Mouse (Mus musculus) urinary bladder, postnatal 0 days (tissue): ENCODE data around the gene 4930402K13Rik. TPM values are rescaled to one million over a fixed set of nuclear protein-coding genes. Genes with fewer than 3 reads are reported as not detected.

Source experiments
- polyA plus RNA-seq: library from polyadenylated mRNA; unstranded; fragments of >200 nt; fragmentation: Nextera tagmentation; extraction: Ambion mirVana; gene quantifications from 2 replicates; pipeline ENCODE4 v1.2.1, GENCODE M21; 2015

4930402K13Rik gene
- not detected in 2 replicates for polyA plus RNA-seq

DNA sequence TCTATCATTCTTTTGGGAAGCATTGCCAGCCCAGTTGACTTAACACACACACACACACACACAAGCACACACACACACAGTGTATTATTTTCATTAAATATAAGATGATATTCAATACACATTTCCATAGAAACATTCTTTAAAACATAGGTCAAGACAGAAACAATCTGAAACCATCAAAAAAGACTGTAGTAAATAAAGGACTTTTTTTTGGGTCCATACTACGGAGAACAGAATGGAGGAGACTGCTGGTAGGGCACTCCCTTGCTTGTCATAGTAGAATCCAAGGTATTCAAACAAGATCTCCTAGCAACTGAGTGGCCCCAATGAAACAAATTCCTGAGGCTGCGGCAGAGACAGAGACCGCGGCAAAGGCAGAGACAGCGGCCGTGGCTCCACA lies at the start of gene 4930402K13Rik:
4930402K13Rik (plus strand) TSS at position 301 of the 400 bp plus-strand sequence.

GRCm38 (mm10) chrX:9062715-9063114 lies 41.6 kb upstream of the 4930402K13Rik start, which contains the start of gene Fthl17f:
Gene Fthl17f (plus strand): TSS chrX:9063015.

Other genes with a start within 250 kb of the 4930402K13Rik start
- not detected in 2 replicates for gene Gm5751, start 230.3 kb upstream of the 4930402K13Rik start, polyA plus RNA-seq
- 1.1 and 1.3 TPM in 2 replicates for gene B630019K06Rik, start 212.2 kb upstream of the 4930402K13Rik start, polyA plus RNA-seq
- not detected in 2 replicates for gene Fthl17b, start 141.6 kb upstream of the 4930402K13Rik start, polyA plus RNA-seq
- not detected in 2 replicates for gene Fthl17c, start 128.0 kb upstream of the 4930402K13Rik start, polyA plus RNA-seq
- gene Fthl17d, start 117.8 kb upstream of the 4930402K13Rik start, polyA plus RNA-seq = not detected in 2 replicates
- gene Fthl17e, start 71.1 kb upstream of the 4930402K13Rik start, polyA plus RNA-seq = not detected in 2 replicates
- gene Fthl17f, start 41.5 kb upstream of the 4930402K13Rik start, polyA plus RNA-seq = not detected in 2 replicates
- 5.8 and 6.9 TPM in 2 replicates for gene Lancl3, start 95.3 kb downstream of the 4930402K13Rik start, polyA plus RNA-seq
- gene Gm14862, start 152.3 kb downstream of the 4930402K13Rik start, polyA plus RNA-seq = 0.28 and 0.40 TPM in 2 replicates
- 14.3 and 20.8 TPM in 2 replicates for gene Xk, start 168.2 kb downstream of the 4930402K13Rik start, polyA plus RNA-seq
- 0.52 TPM in 1 of 2 replicates, not detected in the other for gene H2al1m, start 179.2 kb downstream of the 4930402K13Rik start, polyA plus RNA-seq
- gene H2al1k, start 246.1 kb downstream of the 4930402K13Rik start, polyA plus RNA-seq = 0.58 TPM in 1 of 2 replicates, not detected in the other